Mouse (Mus musculus): ENCODE results near the gene Pts. TPM values are rescaled to one million over a fixed set of nuclear protein-coding genes. Genes with fewer than 3 reads are reported as not detected.

Pts gene
- polyA plus RNA-seq, 1 experiment from 2014 or later = 98.8 TPM

DNA sequence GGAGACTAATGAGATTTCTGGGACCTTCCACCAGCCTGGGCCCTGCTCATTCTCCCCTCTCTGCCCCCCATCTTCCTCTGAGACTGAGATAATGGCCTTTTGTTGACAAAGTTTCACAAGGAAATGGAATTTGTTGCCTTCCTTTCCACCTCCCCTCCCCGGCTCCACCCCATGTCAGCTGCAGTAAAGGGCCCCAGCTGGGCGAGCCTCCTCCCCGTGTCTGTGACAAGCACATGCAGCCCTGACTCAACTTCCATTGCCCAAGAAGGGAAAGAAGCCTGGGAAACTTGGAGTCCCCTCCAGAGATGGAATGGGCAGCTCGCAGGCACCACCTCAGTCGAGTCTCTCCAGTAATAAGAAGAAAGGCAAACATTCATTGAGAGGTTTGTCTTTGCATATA lies 49.7 kb downstream of the Pts start:
- H3K4me1 ChIP-seq = no peaks in the 10 kb centered on the region
- H3K4me3 ChIP-seq = no peak overlapping the region
- no peak overlapping the region for H3K4me2 ChIP-seq (replicated peaks)
- H3K9me3 ChIP-seq = no peaks in the 10 kb centered on the region
- no peaks in the 10 kb centered on the region for H3K27me3 ChIP-seq (replicated peaks)
- H3K27ac ChIP-seq = no peak overlapping the region
- H3K36me3 ChIP-seq = no peaks in the 10 kb centered on the region
- no peak for ATAC-seq (ENCODE audit: low FRiP score, low read depth)
- WGBS = 25% methylated on average over 5 of the region's 5 CpGs
- no peak overlapping the region for H3K9ac ChIP-seq

GRCm38 (mm10) chr9:50477270-50477669 lies 51.3 kb downstream of the Pts start:
- 87% methylated on average over 9 of the region's 9 CpGs for WGBS
- no peak for ATAC-seq (ENCODE audit: low FRiP score, low read depth)

GRCm38 (mm10) chr9:50476651-50477050 lies 51.9 kb downstream of the Pts start:
- WGBS = 70% methylated on average over 7 of the region's 7 CpGs
- ATAC-seq (ENCODE audit: low FRiP score, low read depth) = no peak
- Histone ChIP-seq H3K4me2 (replicated peaks) (no peak overlapping the region), H3K9me3 (no peaks in the 10 kb centered on the region), H3K4me3 (no peak overlapping the region), H3K9ac (no peak overlapping the region), H3K36me3 (no peaks in the 10 kb centered on the region), H3K4me1 (no peaks in the 10 kb centered on the region), H3K27ac (no peak overlapping the region), H3K27me3 (replicated peaks) (no peaks in the 10 kb centered on the region)

More at GRCm38 (mm10) chr9:50477270-50477669, 51.3 kb downstream of the Pts start:
- H3K36me3 ChIP-seq = no peaks in the 10 kb centered on the region
- H3K4me2 ChIP-seq (replicated peaks) = no peak overlapping the region
- H3K9ac ChIP-seq = no peak overlapping the region
- no peak overlapping the region for H3K27ac ChIP-seq
- H3K27me3 ChIP-seq (replicated peaks) = no peaks in the 10 kb centered on the region
- H3K4me1 ChIP-seq = no peaks in the 10 kb centered on the region
- H3K9me3 ChIP-seq = no peaks in the 10 kb centered on the region
- H3K4me3 ChIP-seq = no peak overlapping the region

- WGBS = 68% methylated on average over 8 of the region's 8 CpGs
- no peak overlapping the region for H3K4me2 ChIP-seq (replicated peaks)
- no peak for ATAC-seq (ENCODE audit: low FRiP score, low read depth)
Measured at GRCm38 (mm10) chr9:50475745-50476144, 52.8 kb downstream of the Pts start.

GRCm38 (mm10) chr9:50475318-50475717 lies 53.2 kb downstream of the Pts start:
- Histone ChIP-seq H3K9me3 (no peaks in the 10 kb centered on the region), H3K4me2 (replicated peaks) (no peak overlapping the region)
- no peak for ATAC-seq (ENCODE audit: low FRiP score, low read depth)

More at GRCm38 (mm10) chr9:50475745-50476144, 52.8 kb downstream of the Pts start:
- Histone ChIP-seq H3K36me3 (no peaks in the 10 kb centered on the region), H3K4me3 (no peak overlapping the region), H3K27me3 (replicated peaks) (no peaks in the 10 kb centered on the region), H3K9me3 (no peaks in the 10 kb centered on the region), H3K4me1 (no peaks in the 10 kb centered on the region), H3K27ac (no peak overlapping the region), H3K9ac (no peak overlapping the region)

More at GRCm38 (mm10) chr9:50475318-50475717, 53.2 kb downstream of the Pts start:
- Histone ChIP-seq H3K4me3 (no peak overlapping the region), H3K27me3 (replicated peaks) (no peaks in the 10 kb centered on the region), H3K27ac (no peak overlapping the region), H3K9ac (no peak overlapping the region), H3K4me1 (no peaks in the 10 kb centered on the region), H3K36me3 (no peaks in the 10 kb centered on the region)
- 79% methylated on average over 7 of the region's 7 CpGs for WGBS

Other genes starting within 250 kb of the Pts start
- gene Rpl10-ps3, start 183.8 kb downstream of the Pts start, polyA plus RNA-seq (2016; fragmentation: Nextera tagmentation; extraction: Ambion mirVana) = 122 and 131 TPM in 2 replicates
- 0.22 and 0.24 TPM in 2 replicates for gene Plet1, start 34.2 kb downstream of the Pts start, polyA plus RNA-seq (2016; fragmentation: Nextera tagmentation; extraction: Ambion mirVana)
- 10.4 and 13.6 TPM in 2 replicates for gene Il18, start 26.1 kb upstream of the Pts start, polyA plus RNA-seq (2016; fragmentation: Nextera tagmentation; extraction: Ambion mirVana)
- 0.09 and 0.15 TPM in 2 replicates for gene Bco2, start 26.5 kb upstream of the Pts start, polyA plus RNA-seq (2016; fragmentation: Nextera tagmentation; extraction: Ambion mirVana)
- gene Tex12, start 32.6 kb upstream of the Pts start, polyA plus RNA-seq (2016; fragmentation: Nextera tagmentation; extraction: Ambion mirVana) = 0.19 and 0.20 TPM in 2 replicates
- 213 and 215 TPM in 2 replicates for gene Sdhd, start 75.1 kb upstream of the Pts start, polyA plus RNA-seq (2016; fragmentation: Nextera tagmentation; extraction: Ambion mirVana)
- gene Timm8b, start 75.2 kb upstream of the Pts start, polyA plus RNA-seq (2016; fragmentation: Nextera tagmentation; extraction: Ambion mirVana) = 323 and 352 TPM in 2 replicates
- 5.8 and 8.5 TPM in 2 replicates for gene Pih1d2, start 88.6 kb upstream of the Pts start, polyA plus RNA-seq (2016; fragmentation: Nextera tagmentation; extraction: Ambion mirVana)
- gene Nkapd1, start 88.7 kb upstream of the Pts start, polyA plus RNA-seq (2016; fragmentation: Nextera tagmentation; extraction: Ambion mirVana) = 30.2 and 30.4 TPM in 2 replicates
- gene Dlat, start 131.1 kb upstream of the Pts start, polyA plus RNA-seq (2016; fragmentation: Nextera tagmentation; extraction: Ambion mirVana) = 46.2 and 56.0 TPM in 2 replicates
- 29.2 and 29.9 TPM in 2 replicates for gene Dixdc1, start 210.8 kb upstream of the Pts start, polyA plus RNA-seq (2016; fragmentation: Nextera tagmentation; extraction: Ambion mirVana)
- gene 2310030G06Rik, start 217.8 kb upstream of the Pts start, polyA plus RNA-seq (2016; fragmentation: Nextera tagmentation; extraction: Ambion mirVana) = 0.95 and 1.5 TPM in 2 replicates
- 12.8 and 17.5 TPM in 2 replicates for gene Cryab, start 222.6 kb upstream of the Pts start, polyA plus RNA-seq (2016; fragmentation: Nextera tagmentation; extraction: Ambion mirVana)
- 4.9 and 7.2 TPM in 2 replicates for gene Hspb2, start 223.6 kb upstream of the Pts start, polyA plus RNA-seq (2016; fragmentation: Nextera tagmentation; extraction: Ambion mirVana)
- 10.2 and 12.2 TPM in 2 replicates for gene Fdxacb1, start 239.5 kb upstream of the Pts start, polyA plus RNA-seq (2016; fragmentation: Nextera tagmentation; extraction: Ambion mirVana)
- gene Alg9, start 246.3 kb upstream of the Pts start, polyA plus RNA-seq (2016; fragmentation: Nextera tagmentation; extraction: Ambion mirVana) = 45.6 and 48.3 TPM in 2 replicates
- gene 1110032A03Rik, start 246.8 kb upstream of the Pts start, polyA plus RNA-seq (2016; fragmentation: Nextera tagmentation; extraction: Ambion mirVana) = 39.7 and 44.4 TPM in 2 replicates

All from neural tube, embryonic 12.5 days (tissue).